Mouse (Mus musculus) right cerebral cortex, adult 18-20 months (tissue): Measurements from ENCODE around the gene Tulp2.
A peak's percentile ranks its signal among the peaks of the same experiment; 100 is the strongest.
"Not testable (repeated sequence)": the region's sequence is repeated elsewhere in the genome, so short reads cannot be mapped to it uniquely, and the experiment has no call there.

Experiments used
- DNase-seq: peaks from one replicate; pipeline ENCODE4 v3.0.0; 2022; ENCODE audit warnings: mixed read lengths

The Tulp2 gene

GRCm38 (mm10) chr7:45460377-45460776 is 21.3 kb upstream of the Tulp2 start:
- no peak for DNase-seq

- DNase-seq = peak; percentile 37
Measured at GRCm38 (mm10) chr7:45460860-45461314, 20.8 kb upstream of the Tulp2 start.

- DNase-seq = no peak
Measured at GRCm38 (mm10) chr7:45461326-45461725, 20.4 kb upstream of the Tulp2 start.

GRCm38 (mm10) chr7:45461781-45462180 is 19.9 kb upstream of the Tulp2 start:
- DNase-seq = no peak

GRCm38 (mm10) chr7:45462325-45462724 is 19.4 kb upstream of the Tulp2 start:
- DNase-seq = no peak

GRCm38 (mm10) chr7:45462868-45463267 is 18.8 kb upstream of the Tulp2 start:
- DNase-seq = not testable (repeated sequence)

GRCm38 (mm10) chr7:45463987-45464778 is 17.5 kb upstream of the Tulp2 start:
- no peak for DNase-seq

- DNase-seq = no peak
Measured at GRCm38 (mm10) chr7:45465112-45465511, 16.6 kb upstream of the Tulp2 start.

GRCm38 (mm10) chr7:45465549-45465948 is 16.1 kb upstream of the Tulp2 start:
- DNase-seq = no peak

GRCm38 (mm10) chr7:45466283-45467089 is 15.2 kb upstream of the Tulp2 start, which contains the start of gene Bax:
TSS of gene Bax (minus strand) at chr7:45466898.
- peak; percentile 96 for DNase-seq

GRCm38 (mm10) chr7:45467090-45467670 is 14.5 kb upstream of the Tulp2 start:
- DNase-seq = no peak

GRCm38 (mm10) chr7:45470869-45471268 is 10.8 kb upstream of the Tulp2 start:
- DNase-seq = peak; percentile 70

- DNase-seq = no peak
Measured at GRCm38 (mm10) chr7:45475291-45475969, 6.2 kb upstream of the Tulp2 start.

- DNase-seq = no peak
Measured at GRCm38 (mm10) chr7:45476453-45476852, 5.2 kb upstream of the Tulp2 start.

GRCm38 (mm10) chr7:45477003-45477402 is 4.7 kb upstream of the Tulp2 start:
- DNase-seq = peak; percentile 66

GRCm38 (mm10) chr7:45478774-45479173 is 2.9 kb upstream of the Tulp2 start:
- DNase-seq = no peak

GRCm38 (mm10) chr7:45480310-45480709 is 1.4 kb upstream of the Tulp2 start:
- DNase-seq = not testable (repeated sequence)

GRCm38 (mm10) chr7:45482166-45482565 is 489 bp downstream of the Tulp2 start:
- DNase-seq = no peak

- DNase-seq = not testable (repeated sequence)
Measured at GRCm38 (mm10) chr7:45484985-45485384, 3.3 kb downstream of the Tulp2 start.

GRCm38 (mm10) chr7:45486158-45486557 is 4.5 kb downstream of the Tulp2 start:
- no peak for DNase-seq

GRCm38 (mm10) chr7:45486761-45487415 is 5.2 kb downstream of the Tulp2 start, which contains the start of gene Gm45808:
TSS of gene Gm45808 (minus strand) at chr7:45486811.
- no peak for DNase-seq

- DNase-seq = no peak
Measured at GRCm38 (mm10) chr7:45487861-45488292, 6.2 kb downstream of the Tulp2 start.
